Mouse (Mus musculus) lung, postnatal 0 days (tissue): ENCODE data around the gene Vamp8. TPM values are rescaled to one million over a fixed set of nuclear protein-coding genes. Genes with fewer than 3 reads are reported as not detected.

Source experiments
- ATAC-seq: fragments of 200-750 bp; cut with Nextera tagmentation; 2 replicates; pipeline ENCODE4 v1.8.0; 2017; ENCODE audit warnings: moderate library complexity
- DNase-seq: peaks from one replicate; pipeline ENCODE4 v3.0.0-alpha.2; 2016; ENCODE audit warnings: low spot score
- H3K27ac ChIP-seq: fragments of 300-500 bp; sonication (generic); 2 replicates; pipeline ENCODE4 v1.5.1; 2014; ENCODE audit warnings: antibody characterized with exemption, mild to moderate bottlenecking, low read length, mixed read lengths
- H3K27me3 ChIP-seq: fragments of 300-500 bp; sonication (generic); replicated peaks from 2 replicates; pipeline ENCODE4 v1.6.1; 2014; ENCODE audit warnings: low read length, mixed read lengths; ENCODE audit not compliant: insufficient read depth
- H3K36me3 ChIP-seq: fragments of 300-500 bp; sonication (generic); 2 replicates; pipeline ENCODE4 v1.6.1; 2014; ENCODE audit warnings: low read length, mixed read lengths; ENCODE audit not compliant: insufficient read depth
- H3K4me1 ChIP-seq: fragments of 300-500 bp; sonication (generic); 2 replicates; pipeline ENCODE4 v1.6.1; 2014; ENCODE audit warnings: antibody characterized with exemption, low read depth, low read length, mixed read lengths; ENCODE audit not compliant: insufficient read depth
- H3K4me2 ChIP-seq: fragments of 300-500 bp; sonication (generic); replicated peaks from 2 replicates; pipeline ENCODE4 v1.6.1; 2014; ENCODE audit warnings: low read depth, mild to moderate bottlenecking, low read length, moderate library complexity, mixed read lengths
- H3K4me3 ChIP-seq: fragments of 300-500 bp; sonication (generic); 2 replicates; pipeline ENCODE4 v1.5.1; 2014; ENCODE audit warnings: low read depth, low read length
- H3K9ac ChIP-seq: fragments of 300-500 bp; sonication (generic); replicated peaks from 2 replicates; pipeline ENCODE4 v1.6.1; 2014; ENCODE audit warnings: low read depth, mild to moderate bottlenecking
- H3K9me3 ChIP-seq: fragments of 300-500 bp; sonication (generic); 2 replicates; pipeline ENCODE4 v1.6.1; 2016; ENCODE audit warnings: low read length, mixed read lengths
- CTCF ChIP-seq: IDR thresholded peaks from 2 replicates; pipeline ENCODE4 v1.5.1; 2016; ENCODE audit warnings: antibody characterized with exemption, mild to moderate bottlenecking
- EP300 ChIP-seq: IDR thresholded peaks from 2 replicates; pipeline ENCODE4 v1.6.1; 2016; ENCODE audit warnings: antibody characterized with exemption, mild to moderate bottlenecking, control low read depth
- WGBS: fragments of 180-500 bp; shearing (Covaris S2); extraction: QIAGEN DNeasy Blood & Tissue Kit; methylation state at CpG from one replicate; pipeline ENCODE4 v1.1.7; 2014; 5-methylcytosine and 5-hydroxymethylcytosine counted together
- polyA plus RNA-seq: library from polyadenylated mRNA; unstranded; fragments of >200 nt; fragmentation: Nextera tagmentation; extraction: Ambion mirVana; gene quantifications from 2 replicates; pipeline ENCODE4 v1.2.1, GENCODE M21; 2015

Gene Vamp8
- polyA plus RNA-seq, 1 experiment from 2014 or later, result 656 TPM

- ATAC-seq (no peak), DNase-seq (no peak)
- peaks cover 16% of the 10 kb centered on the region; the same call in 1 of the 2 replicates for H3K4me1 ChIP-seq
- H3K27me3 ChIP-seq, result no peaks in the 10 kb centered on the region
- WGBS, result 60% methylated on average over 4 of the region's 4 CpGs
- no peak overlapping the region for H3K27ac ChIP-seq
- no peak overlapping the region for H3K4me3 ChIP-seq
- TF ChIP-seq CTCF (no peak), EP300 (no peak)
- peaks cover 9% of the 10 kb centered on the region; the same call in 1 of the 2 replicates for H3K36me3 ChIP-seq
- H3K9me3 ChIP-seq, result no peaks in the 10 kb centered on the region
- no peak overlapping the region for H3K9ac ChIP-seq
- H3K4me2 ChIP-seq, result no peak overlapping the region
Observed at GRCm38 (mm10) chr6:72385258-72385657, 5.2 kb downstream of the Vamp8 start.

DNA sequence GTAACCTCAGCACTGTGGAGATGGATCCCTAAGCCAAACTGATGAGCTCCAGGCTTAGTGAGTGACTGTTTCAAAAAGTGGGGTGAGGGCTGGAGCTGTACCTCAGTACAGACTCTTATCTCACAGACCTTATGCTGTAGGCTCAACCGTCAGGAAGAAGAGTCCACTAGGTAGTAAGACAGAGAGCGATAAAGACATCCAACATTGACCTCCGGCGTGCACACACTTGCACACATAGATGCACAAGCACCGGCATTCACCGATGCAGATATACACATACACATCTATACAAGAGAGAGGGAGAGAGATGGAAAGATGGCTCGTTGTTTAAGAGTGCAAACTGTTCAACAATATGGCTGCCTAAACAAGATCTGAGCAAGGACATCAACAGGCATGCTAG lies 6.6 kb downstream of the Vamp8 start:
- no peak for ATAC-seq
- no peak for DNase-seq
- no peak overlapping the region for H3K27ac ChIP-seq
- no peaks in the 10 kb centered on the region for H3K9me3 ChIP-seq
- H3K4me2 ChIP-seq, result no peak overlapping the region
- WGBS, result 90% methylated on average over 7 of the region's 7 CpGs
- H3K4me3 ChIP-seq, result no peak overlapping the region
- H3K27me3 ChIP-seq, result no peaks in the 10 kb centered on the region
- TF ChIP-seq CTCF, result no peak
- no peak for TF ChIP-seq EP300
- peaks cover 9% of the 10 kb centered on the region; the same call in 1 of the 2 replicates for H3K36me3 ChIP-seq
- peaks cover 14% of the 10 kb centered on the region; the same call in 1 of the 2 replicates for H3K4me1 ChIP-seq
- H3K9ac ChIP-seq, result no peak overlapping the region

DNA sequence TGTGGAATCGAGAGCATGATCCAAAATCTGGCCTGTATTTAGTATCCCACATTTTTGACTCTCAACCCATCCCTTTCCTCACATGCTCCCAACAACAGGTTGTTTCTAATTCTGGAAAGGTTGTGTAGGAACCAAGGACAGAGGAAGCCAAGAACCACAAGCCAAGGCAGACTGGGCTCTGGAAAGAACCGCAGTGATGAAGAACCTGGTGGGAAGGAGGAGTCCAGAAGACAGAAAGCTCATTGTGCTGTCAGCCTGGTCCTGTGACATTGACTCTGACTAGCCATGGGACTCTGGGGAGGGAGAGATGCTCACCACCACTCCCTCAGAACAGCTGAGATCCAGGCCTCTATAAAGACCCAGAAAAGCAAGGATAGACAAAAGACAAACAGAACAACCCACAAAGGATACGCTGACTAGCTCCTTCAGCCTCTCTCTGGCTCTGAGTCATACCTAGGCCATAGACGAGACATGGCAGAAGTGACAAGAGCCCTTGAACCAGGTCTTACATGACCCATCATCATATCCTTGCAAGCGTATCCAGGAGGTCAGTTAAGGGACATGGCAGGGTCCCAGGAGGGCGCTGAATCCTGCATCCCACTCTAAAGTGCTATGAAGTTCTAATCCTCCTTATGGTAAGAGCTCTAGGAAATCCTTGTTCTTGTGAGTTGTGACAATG lies 7.2 kb downstream of the Vamp8 start:
- TF ChIP-seq EP300 (no peak), CTCF (no peak)
- H3K27ac ChIP-seq, result no peak overlapping the region
- H3K27me3 ChIP-seq, result no peaks in the 10 kb centered on the region
- H3K4me2 ChIP-seq, result no peak overlapping the region
- DNase-seq (no peak), ATAC-seq (no peak)
- H3K4me1 ChIP-seq, result peaks cover 7% of the 10 kb centered on the region; the same call in 1 of the 2 replicates
- H3K4me3 ChIP-seq, result no peak overlapping the region
- no peak overlapping the region for H3K9ac ChIP-seq
- peaks cover 9% of the 10 kb centered on the region; the same call in 1 of the 2 replicates for H3K36me3 ChIP-seq
- WGBS, result 74% methylated on average over 6 of the region's 6 CpGs
- H3K9me3 ChIP-seq, result no peaks in the 10 kb centered on the region

DNA sequence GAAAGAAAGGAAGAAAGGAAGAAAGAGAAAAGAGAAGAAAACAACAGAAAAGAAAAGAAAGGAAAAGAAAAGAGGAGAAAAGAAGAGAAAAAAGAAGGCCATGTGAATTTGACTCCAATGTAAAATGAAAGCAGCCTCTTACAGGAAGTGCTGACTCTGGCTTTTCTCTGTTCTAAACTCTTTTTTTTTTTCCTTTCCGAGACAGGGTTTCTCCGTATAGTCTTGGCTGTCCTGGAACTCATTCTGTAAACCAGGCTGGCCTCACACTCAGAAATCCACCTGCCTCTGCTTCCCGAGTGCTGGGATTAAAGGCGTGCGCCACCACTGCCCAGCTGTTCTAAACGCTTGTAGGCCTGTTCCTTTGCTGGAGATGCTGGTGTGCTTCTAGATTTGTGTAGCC lies 8.0 kb downstream of the Vamp8 start:
- H3K27me3 ChIP-seq, result no peaks in the 10 kb centered on the region
- H3K9me3 ChIP-seq, result no peaks in the 10 kb centered on the region
- no peaks in the 10 kb centered on the region for H3K4me1 ChIP-seq
- no peak overlapping the region for H3K4me3 ChIP-seq
- no peak overlapping the region for H3K9ac ChIP-seq
- peaks cover 9% of the 10 kb centered on the region; the same call in 1 of the 2 replicates for H3K36me3 ChIP-seq
- H3K27ac ChIP-seq, result no peak overlapping the region
- ATAC-seq (no peak), DNase-seq (no peak)
- H3K4me2 ChIP-seq, result no peak overlapping the region
- WGBS, result 67% methylated on average over 6 of the region's 6 CpGs
- TF ChIP-seq CTCF (no peak), EP300 (no peak)

GRCm38 (mm10) chr6:72380131-72380770 lies 10.3 kb downstream of the Vamp8 start, which contains the start of gene Vamp5:
Gene Vamp5 (minus strand): TSS chr6:72380468.
- TF ChIP-seq CTCF (peak; percentile 64), EP300 (peak; percentile 26; the same call in 1 of the 2 replicates)
- peak within 1 kb of the TSS; percentile 64 for H3K4me3 ChIP-seq
- no peaks in the 10 kb centered on the region for H3K4me1 ChIP-seq
- peaks cover 7% of the 10 kb centered on the region; the same call in 1 of the 2 replicates for H3K36me3 ChIP-seq
- no peaks in the 10 kb centered on the region for H3K27me3 ChIP-seq
- under 1% methylated on average over 48 of the region's 49 CpGs for WGBS
- no peaks in the 10 kb centered on the region for H3K9me3 ChIP-seq
- DNase-seq (peak; percentile 94), ATAC-seq (peak; percentile 94)
- peak within 1 kb of the TSS; percentile 64 for H3K9ac ChIP-seq
- H3K4me2 ChIP-seq, result peak within 1 kb of the TSS; percentile 72
- peak within 1 kb of the TSS; percentile 91 for H3K27ac ChIP-seq

DNA sequence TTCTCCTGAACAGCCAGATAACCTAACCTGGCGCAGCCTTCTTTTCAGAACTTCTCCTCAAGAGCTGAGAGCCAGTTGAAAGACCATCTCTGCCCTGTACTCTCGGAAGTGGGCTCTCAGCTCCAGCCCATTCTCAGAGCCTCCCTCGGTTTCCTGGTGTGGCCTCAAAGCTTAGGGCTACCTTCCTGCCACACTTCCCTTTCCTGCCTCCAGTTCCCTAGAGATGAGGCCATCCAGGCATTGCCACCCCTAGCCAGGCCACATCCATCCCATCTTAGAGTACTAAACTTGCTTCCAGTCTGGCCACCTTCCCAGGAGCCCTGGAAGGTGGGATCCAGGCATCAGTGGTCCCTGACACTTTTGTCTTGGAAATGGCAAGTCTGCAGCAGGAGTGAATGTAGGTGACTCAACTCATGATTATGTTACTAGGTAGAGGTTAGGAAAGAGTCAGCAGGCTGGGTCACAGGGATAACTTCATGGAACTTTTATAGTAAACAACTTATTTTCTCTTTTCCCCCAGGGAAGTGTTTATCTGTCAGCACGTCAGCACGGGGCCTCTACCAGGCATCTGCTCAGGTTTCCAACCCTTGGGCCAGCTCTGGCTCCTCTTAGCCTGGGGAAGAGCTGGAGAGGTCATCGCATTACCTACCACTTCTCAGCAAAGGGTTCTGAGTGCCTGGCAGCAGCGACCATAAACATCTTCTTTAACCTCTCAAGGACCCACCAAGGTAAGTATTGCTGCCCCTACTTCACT lies 10.9 kb downstream of the Vamp8 start:
- Histone ChIP-seq H3K9ac (peak overlapping the region; percentile 64), H3K4me3 (peak overlapping the region; percentile 64), H3K4me1 (0 out of 2 replicates have a peak, but pooled peaks cover 4% of the 10 kb centered on the region), H3K4me2 (peak overlapping the region; percentile 72), H3K27me3 (no peaks in the 10 kb centered on the region), H3K36me3 (no peaks in the 10 kb centered on the region), H3K27ac (peak overlapping the region; percentile 91), H3K9me3 (no peaks in the 10 kb centered on the region)
- DNase-seq (no peak), ATAC-seq (peak; percentile 16)
- WGBS, result 23% methylated on average over 7 of the region's 7 CpGs
- TF ChIP-seq CTCF, result no peak
- no peak for TF ChIP-seq EP300
